Mouse (Mus musculus): ENCODE measurements around the gene Dab1.

Dab1 gene

DNA sequence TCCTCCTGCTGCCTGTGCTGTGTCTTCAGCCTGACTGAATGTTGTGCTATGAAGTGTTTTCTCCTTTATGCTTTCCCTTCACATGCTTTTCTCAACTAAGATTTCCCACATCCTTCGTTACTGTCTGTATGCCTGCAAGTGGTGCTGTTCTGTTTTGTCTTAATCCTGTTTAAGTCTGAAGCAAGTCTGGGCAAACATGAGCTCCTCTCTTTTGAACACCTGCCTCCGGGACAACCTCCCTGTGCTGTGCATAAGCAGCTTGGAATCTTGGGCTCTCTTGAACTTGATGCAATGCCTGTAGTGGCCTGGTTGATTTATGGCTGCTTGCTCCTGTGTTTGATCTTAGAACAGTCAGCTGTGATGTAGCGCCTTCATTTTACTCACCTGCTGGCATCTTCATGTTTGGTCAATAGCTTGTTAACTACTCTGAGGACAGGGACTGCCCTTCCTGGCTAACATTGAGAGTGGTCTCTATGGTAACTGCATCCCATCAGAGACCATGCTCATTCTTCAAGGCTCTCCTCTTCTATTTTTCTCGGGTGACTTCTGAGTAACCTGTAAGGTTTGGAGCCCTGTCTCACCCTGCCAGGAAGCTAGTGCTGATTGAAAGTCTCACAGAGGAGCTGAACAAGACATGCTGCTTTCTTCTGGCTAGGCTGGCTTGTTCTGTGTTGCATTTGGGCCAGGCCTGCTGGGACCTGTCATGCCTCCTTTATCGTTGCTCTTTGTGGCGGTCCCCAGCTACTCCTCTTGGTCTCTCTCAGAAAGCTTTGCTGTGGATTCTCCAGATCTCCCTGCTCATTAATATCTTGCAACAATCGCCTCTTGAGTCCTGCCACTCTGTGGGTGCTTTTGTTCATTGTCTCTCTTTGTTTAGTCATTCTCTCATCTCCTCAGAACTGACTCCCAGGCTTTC lies 342.2 kb downstream of the Dab1 start:
- DNase-seq (ENCODE audit: extremely low read depth, low read depth, low spot score): peak; percentile 95

DNA sequence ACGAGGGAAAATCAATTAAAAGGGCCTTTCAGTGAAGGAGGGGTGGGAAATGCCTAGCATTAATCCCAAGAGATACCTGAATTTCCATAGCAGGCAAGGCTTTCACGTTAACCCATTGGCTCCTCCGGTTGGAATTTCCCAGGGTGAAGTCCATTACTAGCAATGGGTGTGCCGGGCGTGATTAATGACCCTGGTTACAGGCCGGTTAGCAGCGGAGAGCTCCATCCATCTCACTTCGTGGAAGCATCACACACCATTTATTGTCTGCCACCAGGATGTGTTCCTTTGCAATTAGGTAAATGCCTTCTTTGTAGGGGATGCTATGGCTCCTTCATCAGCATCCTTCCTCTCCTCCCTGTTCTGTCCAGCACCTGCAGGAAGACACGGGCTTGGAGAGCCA lies 350.7 kb downstream of the Dab1 start:
- no peak for DNase-seq (ENCODE audit: extremely low read depth, low read depth, low spot score)

- DNase-seq (ENCODE audit: extremely low read depth, low read depth, low spot score): no peak
Observed at GRCm38 (mm10) chr4:103974536-103974935, 355.4 kb downstream of the Dab1 start.

- no peak for DNase-seq (ENCODE audit: extremely low read depth, low read depth, low spot score)
Observed at GRCm38 (mm10) chr4:103974946-103975345, 355.8 kb downstream of the Dab1 start.

GRCm38 (mm10) chr4:103993884-103994283 lies 374.7 kb downstream of the Dab1 start:
- no peak for DNase-seq (ENCODE audit: extremely low read depth, low read depth, low spot score)

DNA sequence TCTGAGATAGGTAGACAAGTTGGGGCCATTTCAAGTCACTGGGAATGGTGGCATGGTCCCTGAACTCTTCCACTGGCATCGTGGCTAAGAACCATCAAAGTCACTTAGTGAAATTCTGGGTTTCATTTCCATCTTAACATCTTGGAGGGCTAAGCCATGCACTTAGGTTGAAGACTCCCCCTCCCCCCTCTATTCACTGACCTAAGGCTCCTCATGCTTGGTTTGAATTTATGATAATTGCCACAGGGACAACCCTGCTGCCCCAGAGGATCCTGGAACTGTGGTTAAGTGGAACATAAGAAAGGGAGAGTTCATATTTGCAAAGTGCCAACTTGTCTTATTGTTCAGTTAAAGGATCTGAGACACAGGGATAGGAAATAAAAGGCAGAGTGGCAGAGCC lies 375.2 kb downstream of the Dab1 start:
- no peak for DNase-seq (ENCODE audit: extremely low read depth, low read depth, low spot score)

DNA sequence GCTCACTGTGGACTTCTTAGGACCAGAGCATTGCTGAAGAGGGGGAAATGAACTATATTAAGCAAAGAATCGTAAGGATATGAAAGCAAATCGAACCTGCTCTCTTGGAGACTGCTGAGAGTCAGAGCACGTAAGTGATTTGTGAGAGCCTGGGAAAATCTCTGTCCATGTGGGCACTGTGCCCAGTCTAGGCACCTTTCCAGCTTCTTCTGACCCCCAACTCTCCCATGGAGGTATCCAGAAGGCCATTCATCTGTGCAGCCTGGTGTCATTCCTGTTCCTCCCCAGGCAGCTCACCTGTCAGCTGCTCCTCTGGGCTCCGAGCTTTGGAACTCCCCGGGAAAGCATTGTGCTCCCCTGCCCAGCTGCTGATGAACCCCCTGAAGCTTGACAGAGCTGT lies 389.2 kb downstream of the Dab1 start:
- DNase-seq (ENCODE audit: extremely low read depth, low read depth, low spot score): no peak

- no peak for DNase-seq (ENCODE audit: extremely low read depth, low read depth, low spot score)
Observed at GRCm38 (mm10) chr4:104011683-104012082, 392.5 kb downstream of the Dab1 start.

DNA sequence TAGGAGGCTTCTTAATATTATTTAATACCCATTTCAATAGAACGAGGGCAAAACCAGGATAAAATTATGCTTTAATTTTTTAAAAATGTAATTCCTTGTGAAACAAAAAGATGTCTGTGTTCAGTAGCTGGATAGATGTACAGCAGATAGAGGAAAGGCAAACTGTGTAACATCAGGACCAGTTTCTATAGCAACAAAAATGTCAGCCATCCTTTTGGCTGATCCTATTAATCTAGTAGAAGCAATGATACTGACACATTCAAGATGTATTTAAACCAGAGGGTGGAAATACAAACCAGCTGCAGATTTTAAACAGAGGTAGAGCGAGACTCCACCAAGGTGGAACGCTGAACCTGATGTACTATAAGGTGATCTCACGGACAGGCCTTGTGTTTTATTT lies 393.0 kb downstream of the Dab1 start:
- DNase-seq (ENCODE audit: extremely low read depth, low read depth, low spot score): no peak

DNA sequence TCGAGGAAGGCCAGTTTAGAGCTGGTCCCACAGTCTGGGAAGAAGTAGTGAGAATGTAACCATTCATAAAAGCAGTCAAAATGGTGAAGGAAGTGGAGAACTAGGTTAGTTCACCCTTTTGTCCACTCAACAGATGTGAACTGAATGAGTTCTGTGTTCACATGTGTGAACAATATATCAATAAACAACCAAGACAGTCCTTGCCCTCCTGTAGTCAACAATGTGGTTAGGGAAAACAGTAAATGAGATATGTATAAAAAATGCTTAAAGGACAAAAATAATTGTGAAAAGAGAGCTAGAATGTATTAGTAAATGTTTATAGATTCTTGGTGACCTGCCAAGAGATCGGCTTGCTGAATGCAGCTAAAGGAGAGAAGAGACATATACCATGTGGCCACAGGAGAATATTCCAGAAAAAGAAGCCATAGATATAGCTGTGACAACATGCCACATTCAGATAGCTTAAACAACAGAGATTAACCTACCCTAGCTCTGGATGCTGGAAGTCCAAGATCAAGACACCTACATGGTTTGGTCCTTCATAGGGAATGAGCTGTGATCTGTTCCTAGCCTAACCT lies 406.0 kb downstream of the Dab1 start:
- no peak for DNase-seq (ENCODE audit: extremely low read depth, low read depth, low spot score)

DNA sequence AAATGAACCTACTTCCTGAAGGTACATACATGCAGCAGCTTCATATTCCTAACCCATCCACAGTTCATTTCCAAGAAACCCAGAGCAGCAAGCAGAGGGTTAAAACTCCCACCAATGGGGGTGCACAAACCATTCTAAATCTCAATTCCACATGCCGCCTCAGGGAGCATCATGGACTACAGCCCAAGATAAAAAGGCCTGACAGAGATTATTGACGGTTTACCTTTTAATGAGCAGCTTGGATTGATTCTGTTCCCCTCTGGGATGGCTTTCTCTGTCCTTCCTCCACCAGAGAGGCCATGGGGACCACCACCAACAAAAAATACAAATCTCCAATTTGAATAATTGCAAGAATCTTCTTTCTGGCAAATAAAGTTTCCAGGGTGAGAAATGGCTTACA lies 407.7 kb downstream of the Dab1 start:
- DNase-seq (ENCODE audit: extremely low read depth, low read depth, low spot score): no peak

DNA sequence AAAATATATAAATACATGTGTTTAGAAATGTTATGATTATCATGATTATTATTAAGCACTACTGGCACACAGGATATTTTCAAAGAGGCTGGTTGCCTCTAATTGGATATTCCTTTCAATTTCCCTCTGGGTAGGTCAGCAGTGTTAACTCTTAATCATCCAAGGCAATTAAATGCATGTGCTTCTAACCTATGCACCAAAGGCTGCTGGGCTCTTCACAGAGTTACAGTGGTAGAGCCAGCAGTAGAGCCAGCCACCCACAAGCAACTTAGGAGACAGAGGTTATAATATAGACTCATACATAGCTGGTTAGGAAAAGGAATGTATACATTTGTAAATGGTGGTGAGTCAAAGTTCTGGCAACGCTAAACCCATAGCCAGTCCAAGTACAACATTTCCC lies 408.1 kb downstream of the Dab1 start:
- DNase-seq (ENCODE audit: extremely low read depth, low read depth, low spot score): no peak

DNA sequence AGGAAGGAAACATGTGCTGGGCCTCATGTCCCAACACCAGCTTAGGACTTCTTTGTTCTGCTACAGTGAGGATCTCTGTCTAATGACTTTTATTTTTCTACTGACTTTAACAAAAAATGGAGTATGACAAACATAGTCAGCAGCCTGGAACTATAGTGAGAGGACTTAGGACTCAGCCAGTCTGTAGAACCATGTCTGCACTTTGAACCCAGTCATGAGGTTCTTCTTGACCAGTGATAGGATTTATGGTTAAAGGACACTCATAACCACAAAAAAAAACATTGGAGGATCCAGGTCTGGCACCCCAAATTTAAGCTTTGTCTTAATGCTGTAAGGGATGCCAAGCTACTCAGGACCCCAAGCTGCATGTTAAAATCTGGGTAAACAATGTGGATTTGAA lies 416.9 kb downstream of the Dab1 start:
- no peak for DNase-seq (ENCODE audit: extremely low read depth, low read depth, low spot score)

DNA sequence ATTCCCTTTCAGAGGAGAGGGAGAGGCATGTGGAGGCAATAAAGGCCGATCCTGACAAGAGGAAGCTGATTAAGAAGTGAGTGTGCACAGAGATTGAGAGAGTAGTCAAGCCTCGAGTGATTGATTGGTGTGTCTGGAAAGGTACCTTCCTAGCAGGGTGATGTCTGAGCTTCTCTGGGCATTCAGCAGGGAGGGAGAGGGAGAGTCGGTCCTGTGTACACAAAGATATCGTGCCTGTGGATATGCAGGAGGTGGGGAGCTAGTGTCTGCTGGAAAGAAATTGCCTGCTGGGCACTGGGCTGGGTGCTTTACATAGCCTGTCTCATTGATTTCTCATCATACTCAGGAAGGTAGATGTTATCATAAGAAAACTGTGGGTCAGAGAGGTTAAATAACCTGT lies 420.4 kb downstream of the Dab1 start:
- DNase-seq (ENCODE audit: extremely low read depth, low read depth, low spot score): no peak

GRCm38 (mm10) chr4:104043441-104043840 lies 424.3 kb downstream of the Dab1 start:
- peak; percentile 40 for DNase-seq (ENCODE audit: extremely low read depth, low read depth, low spot score)

DNA sequence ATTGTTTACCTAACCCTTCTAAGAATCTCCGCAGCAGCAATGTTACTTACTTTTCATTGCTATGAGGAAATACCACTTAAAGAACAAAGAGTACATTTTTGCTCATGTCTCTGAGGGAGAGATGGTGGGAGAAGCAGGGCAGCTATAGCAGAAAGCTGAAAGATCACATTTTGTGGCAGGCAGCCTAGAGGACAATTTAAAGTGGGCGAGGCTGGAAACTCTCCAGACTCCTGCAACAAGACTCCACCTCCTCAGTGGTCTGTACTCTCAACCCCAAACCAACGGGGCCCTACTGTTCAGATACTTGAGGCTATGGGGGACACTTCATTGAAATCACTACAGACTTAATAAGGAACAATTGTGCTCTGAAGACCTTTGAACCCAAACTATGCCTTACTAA lies 425.5 kb downstream of the Dab1 start:
- DNase-seq (ENCODE audit: extremely low read depth, low read depth, low spot score): no peak

GRCm38 (mm10) chr4:104047966-104048804 lies 429.0 kb downstream of the Dab1 start:
- DNase-seq (ENCODE audit: extremely low read depth, low read depth, low spot score): no peak

DNA sequence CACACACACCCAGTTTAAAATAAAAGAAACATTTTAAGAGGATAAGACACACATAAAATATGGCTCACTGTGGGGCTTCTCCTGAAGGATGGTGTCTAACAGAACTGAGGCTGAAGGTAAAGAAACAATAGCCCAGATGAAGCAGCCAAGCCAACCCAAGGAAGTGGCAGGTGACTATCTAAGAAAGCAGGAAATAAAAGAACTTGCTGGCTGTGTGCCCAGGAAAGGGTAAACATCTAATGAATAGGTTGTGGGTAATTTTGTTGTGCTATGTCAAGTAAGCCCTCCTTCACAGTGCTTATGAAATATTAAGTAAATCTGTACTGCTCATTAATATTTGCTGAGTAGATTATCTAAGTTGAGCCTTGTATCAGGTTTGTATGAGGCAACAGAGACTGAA lies 438.0 kb downstream of the Dab1 start:
- no peak for DNase-seq (ENCODE audit: extremely low read depth, low read depth, low spot score)

DNA sequence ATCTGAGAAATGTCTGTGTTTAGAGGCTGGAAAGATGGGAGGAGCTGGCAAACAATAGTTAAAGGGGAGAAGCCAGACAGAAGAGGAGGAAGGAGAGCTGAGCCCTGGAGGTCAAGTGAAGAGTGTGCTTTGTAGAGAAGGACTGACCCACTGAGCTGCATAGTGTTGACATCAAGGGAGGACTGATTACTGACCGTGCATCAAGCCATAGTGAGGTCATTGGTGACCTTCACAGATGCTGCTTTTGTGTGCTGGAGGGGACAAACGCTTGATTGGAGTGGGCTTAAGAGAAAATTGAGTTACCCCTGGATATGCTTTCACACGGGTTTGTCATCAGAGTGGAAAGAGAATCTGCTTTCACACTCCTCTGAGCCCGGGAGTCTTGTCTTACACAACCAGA lies 440.4 kb downstream of the Dab1 start:
- DNase-seq (ENCODE audit: extremely low read depth, low read depth, low spot score): no peak

GRCm38 (mm10) chr4:104062356-104062755 lies 443.2 kb downstream of the Dab1 start:
- no peak for DNase-seq (ENCODE audit: extremely low read depth, low read depth, low spot score)

DNA sequence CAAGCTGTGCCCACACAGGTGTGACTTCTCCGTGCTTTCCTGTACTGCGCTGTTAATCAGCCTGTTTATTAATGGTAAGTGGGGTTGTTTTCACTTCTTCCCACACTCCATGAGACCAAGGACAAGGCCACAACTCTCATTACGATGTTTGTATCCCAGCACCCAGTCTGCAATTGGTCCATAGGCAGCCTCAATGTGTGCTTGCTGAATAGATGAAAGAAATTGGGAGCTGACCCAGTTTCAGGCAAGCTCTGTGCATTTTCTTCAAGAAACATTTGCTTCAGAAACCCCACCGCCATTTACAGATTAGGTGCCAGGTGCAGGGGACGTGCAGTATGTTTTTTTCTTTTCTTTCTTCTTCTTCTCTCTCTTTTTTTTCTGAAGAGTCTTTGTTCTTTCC lies 447.7 kb downstream of the Dab1 start:
- DNase-seq (ENCODE audit: extremely low read depth, low read depth, low spot score): no peak

DNA sequence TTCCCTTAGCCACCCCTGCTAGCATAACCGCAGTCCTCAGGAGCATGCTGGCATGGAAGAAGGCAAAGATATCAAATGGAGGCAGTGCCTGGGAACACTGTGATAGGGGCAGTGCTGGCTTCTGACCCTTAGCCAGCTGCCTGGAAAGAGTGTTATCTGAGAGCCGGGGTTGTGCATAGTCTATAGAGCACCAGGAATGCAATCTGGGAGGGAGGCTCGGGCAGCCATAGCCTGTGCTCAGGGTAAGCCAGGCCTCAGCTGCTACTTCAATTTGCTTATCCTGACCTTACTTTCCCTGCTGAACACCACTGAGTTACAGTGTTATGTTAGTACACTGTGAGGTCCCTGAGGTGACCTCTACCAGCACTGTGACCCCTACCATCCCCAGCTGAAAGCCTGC lies 448.6 kb downstream of the Dab1 start:
- DNase-seq (ENCODE audit: extremely low read depth, low read depth, low spot score): no peak

Data from fat pad, adult 2 months (tissue).